Mouse (Mus musculus) adrenal gland, adult (tissue): ENCODE data around the gene Fga.
A peak's percentile ranks its signal among the peaks of the same experiment; 100 is the strongest.

Source experiments
- DNase-seq, 2 experiments: peaks; one replicate each; pipeline ENCODE4 v3.0.0; 2022 to 2023; ENCODE audit warnings: low spot score in 1 of 2; ENCODE audit not compliant: inconsistent age in 2 of 2

Fga gene

DNA sequence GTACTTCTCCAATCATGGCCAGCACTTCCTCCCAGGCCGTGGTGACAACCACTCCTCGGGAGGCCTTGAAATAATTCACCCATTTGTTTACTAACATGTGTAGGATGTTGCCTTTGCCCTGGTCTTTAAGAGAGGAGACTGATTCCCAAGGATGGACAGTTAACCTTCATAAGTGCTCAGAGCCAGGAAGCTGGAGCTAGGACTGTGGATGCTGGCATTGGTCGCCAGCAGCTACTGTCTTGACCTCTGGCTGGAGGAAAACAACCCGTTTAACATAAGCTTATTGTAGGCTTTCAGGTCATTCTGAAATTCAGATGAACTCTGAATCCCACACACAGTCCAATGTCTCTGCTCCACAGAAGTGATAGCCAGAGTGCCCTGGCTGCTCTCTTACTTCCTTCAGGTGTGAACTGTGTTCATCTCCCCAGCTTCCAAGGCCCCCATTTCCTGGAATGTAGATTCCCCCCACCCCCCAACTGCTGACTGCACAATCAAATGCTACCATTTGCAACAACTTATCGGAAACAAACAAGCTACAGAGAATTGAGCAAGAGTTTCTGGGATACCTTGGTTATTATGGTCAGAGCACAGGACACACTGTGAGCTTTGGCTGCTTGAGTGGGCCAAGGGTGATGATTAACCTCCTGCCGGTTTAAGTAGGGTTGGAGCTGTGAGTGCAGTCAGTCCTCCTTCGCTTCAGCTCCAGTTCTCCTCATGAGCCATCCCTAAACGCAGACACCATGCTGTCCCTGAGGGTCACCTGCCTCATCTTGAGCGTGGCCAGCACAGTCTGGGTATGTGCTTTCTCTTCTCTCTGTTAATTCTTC, at the start of gene Fga:
Gene Fga, plus strand, starts transcription at position 602 of the 827 bp plus-strand sequence.
- DNase-seq = no peak

DNA sequence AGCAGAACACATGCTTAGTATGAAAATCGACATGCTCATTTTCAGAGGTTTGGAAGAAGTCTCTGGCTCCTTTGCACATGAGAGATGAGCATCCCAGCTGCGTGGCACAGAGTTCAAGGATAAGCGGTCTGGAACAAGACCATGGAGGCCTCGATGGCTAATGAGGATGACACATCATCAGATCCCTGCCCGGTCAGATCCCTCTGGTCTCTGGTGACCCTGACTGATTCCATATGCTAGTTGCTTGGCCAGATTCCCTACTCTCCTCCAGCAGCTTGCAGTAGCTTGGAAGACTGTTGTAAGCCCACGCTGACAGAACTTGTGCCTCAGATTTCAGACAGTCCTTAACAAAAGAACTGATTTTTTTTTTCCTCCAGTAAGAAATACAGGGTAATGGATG, 45.1 kb upstream of the Fga start:
- DNase-seq = peak; percentile 51 to 66

DNA sequence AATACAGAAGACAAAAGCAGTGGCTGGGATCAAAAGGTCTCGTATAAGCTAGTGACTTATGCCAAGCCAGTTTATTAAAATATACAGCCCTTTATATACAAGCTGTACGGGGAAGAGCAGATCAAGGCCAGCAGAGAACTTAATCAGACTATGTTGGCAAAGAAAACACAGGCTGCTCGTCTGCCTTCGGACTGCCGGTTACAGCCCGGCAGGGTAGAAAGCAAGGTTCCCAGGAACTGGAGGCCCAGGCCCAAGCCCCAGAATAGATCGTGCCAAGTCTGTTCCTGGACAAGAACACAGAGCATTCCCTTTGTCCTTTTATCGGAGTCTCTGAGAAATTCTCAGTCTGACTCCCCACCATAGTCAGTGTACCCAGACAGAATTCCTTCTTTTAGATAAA, 44.0 kb upstream of the Fga start:
- no peak for DNase-seq

DNA sequence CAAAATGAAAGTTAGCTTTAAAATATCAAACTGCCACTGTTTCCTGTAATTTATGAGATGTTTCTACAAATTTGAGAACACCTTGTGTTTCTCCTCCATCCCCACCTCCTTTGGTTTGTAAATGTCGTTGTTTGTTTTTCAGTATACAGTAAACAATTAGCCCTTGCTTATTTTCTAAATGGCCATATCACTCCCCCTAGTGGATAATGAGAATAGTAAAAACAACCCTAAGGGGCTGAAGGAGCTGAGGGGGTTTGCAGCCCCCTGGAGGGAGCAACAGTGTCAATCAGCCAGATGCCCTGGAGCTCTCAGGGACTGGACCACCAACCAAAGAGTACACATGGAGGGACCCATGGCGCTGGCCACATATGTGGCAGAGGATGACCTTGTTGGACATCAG, 41.0 kb upstream of the Fga start:
- DNase-seq = no peak

DNA sequence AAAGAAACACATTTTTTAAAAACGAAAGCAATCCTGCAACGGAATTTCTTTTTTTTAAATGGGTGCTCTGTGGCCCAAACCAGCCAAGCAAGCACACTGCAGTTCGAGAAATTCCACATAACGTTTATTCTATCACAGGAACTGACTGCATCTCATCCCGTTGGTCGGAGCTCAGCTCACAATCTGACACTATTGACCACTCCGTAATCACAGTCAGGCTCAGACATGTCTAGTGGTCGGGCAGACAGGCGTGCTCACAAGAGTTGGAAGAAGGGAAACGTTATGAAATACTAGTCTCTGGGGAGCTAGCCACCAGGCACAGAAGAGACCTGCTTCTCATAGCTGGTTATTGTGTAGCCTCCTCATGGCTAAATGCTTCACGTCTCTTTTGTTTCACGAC, 33.9 kb upstream of the Fga start:
- DNase-seq = no peak

DNA sequence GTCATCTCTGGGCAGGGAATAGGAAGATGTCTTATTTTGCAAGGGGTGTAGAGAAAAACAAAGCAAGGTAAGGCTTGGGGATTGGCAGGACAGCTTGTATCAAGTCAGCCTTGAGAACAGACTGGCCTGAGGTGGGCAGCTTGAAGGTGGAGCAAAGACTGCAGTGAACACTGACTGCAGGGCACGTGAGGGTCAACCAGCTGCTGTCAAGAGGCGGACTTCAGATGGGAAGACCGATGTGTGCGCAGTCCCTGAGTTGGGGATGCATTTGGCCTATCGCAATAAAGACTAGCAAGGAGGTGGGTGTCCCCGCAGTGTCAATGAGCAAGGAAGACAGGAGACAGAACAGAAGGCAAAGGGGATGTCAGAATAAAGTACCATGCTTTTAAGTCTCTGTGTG, 32.9 kb upstream of the Fga start:
- no peak for DNase-seq

DNA sequence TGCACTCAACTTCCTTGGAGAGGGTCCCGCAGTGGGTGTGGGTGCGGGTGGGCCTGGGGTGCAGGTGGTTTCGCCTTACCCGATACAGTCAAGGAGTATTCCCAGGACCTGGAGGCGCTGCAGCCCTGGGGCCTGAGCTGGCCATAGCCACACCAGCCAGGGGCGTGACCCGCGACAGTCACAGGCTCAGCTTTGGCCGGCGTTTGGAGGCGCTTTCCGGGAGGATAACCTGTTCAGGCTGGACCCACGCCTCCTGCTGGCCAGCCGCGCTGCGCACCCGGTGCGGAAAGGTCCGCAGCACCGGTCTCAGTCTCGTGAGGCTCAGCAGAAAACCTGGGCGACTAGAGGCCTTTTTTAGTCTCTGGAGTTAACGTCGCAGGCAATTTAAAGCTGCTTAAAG, 30.5 kb upstream of the Fga start:
- DNase-seq = peak; percentile 27 to 67

DNA sequence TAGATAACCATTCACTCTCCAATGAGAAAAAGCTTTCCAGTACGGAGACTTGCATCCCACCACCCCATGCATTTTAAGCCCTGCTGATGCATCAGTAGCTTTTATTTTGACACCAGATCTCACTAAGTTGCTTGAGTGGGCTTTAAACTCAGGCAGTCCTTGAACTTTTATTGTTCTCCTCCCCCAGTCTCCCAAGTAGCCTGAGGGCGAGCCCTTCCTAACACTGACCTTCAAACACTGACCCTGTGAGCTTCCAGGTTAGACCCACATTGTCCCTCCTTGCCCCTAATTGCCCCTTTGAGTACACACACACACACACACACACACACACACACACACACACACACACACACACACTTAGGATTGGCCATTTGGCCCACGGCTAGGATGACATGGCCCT, 29.2 kb upstream of the Fga start:
- no peak for DNase-seq

DNA sequence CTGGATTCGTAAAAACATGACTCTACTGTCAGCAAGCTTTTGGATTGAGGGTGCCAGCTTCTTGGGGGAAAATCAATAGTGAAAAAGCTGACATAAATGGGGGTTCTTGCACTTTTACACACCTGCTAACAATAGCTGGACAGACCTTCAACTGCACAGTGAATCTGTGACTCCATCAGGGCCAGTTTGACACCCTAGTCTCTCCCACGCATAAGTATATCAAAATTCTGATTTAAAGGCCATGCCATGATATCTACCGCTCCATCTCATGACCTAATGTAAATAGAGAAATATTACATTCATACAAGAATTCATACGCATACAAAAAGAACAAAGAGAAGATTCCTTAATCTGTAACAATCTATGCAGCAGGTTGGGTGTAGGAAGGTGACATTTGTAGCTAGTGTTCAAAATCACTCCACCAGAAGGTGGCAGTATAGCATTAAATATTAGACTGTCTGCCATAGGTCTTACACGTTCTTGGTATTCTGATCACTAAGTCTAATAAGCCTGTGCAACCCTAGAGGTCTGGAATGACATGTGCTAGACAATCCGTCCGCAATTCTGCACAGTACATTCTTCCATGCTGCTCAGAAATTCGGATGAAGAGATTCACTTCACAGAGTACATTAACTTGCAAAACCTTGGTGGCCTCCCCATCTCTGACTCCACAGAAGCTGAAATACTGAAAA, 27.0 kb upstream of the Fga start:
- DNase-seq = peak; percentile 7 to 87

DNA sequence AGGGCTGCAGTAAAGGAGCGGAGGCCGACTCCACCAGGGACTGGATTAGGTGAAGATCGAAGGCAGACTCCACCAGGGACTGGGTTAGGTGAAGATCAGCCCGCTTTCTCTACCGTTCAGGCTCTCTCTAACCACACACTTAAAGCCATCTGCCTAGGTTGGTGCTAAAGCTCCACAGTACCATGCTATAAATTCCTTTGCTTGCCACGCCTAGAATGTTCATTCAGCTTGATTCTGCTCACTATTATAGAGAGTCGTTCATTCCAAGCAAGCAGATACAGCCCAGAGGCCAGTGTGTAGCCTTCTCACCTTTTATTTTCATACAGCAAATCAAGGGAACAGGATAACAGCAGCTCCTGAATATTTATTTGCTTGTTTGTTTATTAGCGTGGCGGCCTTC, 25.9 kb upstream of the Fga start:
- no peak for DNase-seq

DNA sequence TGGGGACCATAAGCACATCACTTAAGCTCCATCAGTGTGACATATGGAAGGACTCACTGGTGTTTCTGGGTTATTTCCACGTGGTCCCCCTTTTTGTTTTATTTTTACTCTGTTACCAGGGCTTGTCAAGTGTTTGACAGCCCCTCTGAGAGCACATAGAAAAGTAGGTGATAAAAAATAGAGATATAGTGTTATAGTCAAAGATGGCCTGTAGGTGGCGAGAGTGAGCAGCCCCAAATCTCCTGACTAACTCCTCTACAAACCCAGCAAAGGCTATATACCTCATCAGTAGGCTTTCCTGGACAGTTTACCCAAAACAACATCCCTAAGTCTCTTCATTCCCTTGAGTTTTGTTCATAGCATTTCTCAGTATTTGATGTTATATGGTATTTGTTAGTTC, 23.7 kb upstream of the Fga start:
- peak; percentile 11 to 71 for DNase-seq

DNA sequence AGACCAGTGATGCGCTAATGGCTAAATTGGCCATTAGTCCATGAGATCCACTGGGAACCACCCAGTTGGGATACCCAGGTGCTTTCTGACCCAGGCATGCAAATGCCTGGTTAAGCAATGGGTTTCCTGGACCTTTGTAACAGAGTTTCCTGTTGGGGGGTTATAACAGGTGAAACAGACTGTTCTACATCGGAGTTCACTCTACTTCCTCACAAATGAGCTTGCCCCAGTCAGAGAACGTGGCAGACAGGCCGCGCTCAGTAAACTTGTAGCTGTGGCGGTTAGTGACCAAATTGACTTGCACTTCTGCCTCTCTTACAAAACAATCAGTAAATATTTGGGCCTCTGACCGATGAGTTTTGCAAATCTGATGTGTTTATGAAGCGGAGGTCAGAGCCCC, 22.8 kb upstream of the Fga start:
- DNase-seq = no peak

DNA sequence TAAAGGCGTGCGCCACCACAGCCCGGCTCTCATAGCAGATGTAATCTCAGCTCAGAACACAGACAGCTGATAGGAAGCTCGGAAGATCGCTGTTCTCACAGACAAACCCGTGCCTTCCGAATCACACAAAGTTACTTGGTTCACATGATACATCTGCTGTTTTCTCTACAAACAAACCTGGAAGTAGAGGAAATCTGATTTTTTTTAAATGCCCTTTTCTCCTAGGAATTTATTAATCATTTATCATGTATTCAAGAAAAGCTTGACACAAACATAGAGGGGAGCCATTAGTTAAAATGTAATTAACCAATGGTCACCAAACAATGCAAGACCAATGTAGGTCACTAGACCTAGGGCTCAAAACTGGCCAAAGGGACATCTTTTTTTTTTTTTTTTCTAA, 21.1 kb upstream of the Fga start:
- DNase-seq = no peak

DNA sequence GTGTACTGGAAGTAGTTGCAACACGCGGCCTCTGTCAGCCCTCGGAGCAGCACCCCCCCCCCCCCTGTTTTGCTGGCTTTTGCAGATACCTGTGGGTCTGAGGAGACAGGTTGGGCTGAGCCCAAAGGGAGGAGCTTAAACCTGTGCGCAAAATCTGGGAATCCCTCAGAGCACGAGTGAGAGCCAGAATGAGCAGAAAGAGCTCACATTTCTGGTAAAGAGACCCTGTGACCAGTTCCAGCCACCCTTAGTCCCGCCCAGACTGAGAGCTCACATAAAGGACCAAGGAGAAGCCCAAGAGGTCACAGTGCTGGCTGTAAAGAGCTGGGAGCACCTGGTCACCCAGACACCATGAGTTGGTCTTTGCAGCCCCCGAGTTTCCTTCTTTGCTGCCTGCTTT, 18.3 kb upstream of the Fga start, which contains the start of gene Fgg:
Gene Fgg, plus strand, starts transcription at position 168 of the 400 bp plus-strand sequence.
- DNase-seq = no peak

DNA sequence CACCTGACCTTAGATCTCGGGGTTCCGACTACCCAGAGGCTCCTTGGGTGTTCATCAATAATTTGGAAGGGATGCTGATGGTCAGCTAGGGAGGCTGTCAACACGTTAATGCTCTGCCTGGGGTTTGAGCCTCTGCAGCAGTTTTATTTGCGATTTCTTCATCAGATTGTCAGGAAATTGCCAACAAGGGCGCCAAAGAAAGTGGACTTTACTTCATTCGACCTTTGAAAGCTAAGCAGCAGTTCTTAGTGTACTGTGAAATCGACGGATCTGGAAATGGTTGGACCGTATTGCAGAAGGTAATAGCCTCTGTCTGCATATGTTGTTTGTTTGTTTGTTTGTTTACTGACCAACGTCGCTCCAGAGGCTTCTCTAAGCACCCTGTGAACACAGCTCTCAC, 15.6 kb upstream of the Fga start:
- DNase-seq = no peak

DNA sequence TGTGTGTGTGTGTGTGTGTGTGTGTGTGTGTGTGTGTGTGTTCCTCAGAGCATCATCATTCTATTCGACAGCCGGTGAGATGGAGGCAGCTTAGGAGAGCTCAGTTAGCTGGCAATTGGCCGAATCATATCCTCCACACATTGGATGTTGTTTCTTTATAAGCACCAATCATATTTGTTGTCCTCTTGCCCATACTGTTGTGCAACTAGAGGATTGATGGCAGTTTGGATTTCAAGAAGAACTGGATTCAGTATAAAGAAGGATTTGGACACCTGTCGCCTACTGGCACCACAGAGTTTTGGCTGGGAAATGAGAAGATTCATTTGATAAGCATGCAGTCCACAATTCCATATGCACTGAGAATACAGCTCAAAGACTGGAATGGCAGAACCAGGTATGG, 14.7 kb upstream of the Fga start:
- no peak for DNase-seq

DNA sequence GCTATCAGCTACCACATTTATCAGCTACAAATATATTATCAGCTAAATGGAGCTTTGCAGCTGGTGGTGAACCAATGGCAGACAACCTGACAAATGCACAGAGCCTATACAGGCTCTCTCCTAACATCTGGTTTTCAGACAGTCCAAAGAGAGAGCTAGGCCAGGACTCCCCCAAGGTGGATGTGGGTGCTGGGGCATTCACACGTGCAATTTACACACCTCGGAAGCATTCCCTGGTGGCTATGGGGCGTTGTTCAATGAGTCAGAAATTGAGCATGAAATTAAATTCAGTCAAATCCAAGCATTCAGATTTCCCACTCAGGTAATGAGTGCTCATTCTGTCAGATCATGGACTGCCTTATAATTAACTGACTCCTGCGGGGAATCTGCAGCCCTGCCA, 14.3 kb upstream of the Fga start:
- no peak for DNase-seq

DNA sequence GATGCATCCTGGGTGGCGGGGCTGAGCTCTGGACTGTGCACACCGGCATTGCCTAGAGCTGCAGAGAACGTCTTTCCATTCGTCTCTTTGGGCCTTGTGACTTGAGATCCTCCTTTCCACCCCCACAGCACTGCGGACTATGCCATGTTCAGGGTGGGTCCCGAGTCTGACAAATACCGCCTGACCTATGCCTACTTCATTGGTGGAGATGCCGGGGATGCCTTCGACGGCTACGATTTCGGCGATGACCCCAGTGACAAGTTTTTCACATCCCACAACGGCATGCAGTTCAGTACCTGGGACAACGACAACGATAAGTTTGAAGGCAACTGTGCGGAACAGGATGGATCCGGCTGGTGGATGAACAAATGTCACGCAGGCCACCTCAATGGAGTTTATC, 13.2 kb upstream of the Fga start:
- DNase-seq = no peak

DNA sequence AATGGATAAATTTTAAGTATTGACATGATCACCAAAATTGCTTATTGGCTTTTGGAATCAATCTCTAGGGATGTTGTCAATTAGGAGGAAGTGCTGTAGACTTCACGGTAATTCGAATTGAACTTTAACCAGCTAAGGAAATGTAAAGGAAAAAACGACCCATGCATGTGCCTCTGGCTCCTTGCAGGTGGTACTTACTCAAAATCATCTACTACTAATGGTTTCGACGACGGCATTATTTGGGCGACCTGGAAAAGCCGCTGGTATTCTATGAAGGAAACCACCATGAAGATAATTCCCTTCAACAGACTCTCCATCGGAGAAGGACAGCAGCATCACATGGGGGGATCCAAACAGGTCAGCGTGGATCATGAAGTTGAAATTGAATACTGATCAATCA, 11.9 kb upstream of the Fga start:
- DNase-seq = no peak

DNA sequence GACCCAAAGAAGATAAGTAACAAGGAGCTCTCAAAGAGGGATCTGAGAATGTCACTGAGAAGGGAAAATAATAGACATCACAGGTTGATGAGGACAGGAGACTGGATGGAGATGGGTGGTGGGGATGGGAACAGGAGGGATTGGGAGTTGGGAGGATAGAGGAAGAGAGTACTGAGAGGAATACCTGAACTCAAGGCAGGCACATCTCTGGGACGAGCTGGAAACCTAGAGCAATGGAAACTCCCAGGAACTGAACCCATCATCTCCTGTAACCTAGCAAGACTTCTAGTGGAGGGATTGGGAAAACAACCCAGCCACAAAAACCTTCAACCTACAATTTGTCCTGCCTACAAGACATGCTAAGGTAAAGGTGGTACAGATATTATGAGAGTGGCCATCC, 9.6 kb upstream of the Fga start:
- DNase-seq = no peak

DNA sequence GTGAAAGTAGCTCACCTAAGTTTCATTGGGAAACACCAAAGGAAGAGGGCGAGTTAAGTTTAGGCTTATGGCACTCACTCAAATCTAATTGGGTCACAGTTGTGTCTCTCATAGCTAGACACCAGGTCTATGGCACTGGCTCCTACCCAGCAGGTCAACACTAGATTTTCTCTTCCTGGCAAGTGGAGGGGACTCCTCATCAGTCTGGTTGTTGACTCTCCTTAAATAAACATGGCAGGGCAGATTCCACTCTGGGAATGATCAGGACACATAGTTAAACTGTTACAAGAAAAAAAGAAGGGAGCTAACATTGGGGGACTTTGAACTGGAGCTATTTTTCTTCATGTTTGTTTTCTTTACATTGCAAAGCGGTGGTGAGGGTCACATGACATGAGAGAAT, 5.5 kb upstream of the Fga start:
- DNase-seq = no peak

DNA sequence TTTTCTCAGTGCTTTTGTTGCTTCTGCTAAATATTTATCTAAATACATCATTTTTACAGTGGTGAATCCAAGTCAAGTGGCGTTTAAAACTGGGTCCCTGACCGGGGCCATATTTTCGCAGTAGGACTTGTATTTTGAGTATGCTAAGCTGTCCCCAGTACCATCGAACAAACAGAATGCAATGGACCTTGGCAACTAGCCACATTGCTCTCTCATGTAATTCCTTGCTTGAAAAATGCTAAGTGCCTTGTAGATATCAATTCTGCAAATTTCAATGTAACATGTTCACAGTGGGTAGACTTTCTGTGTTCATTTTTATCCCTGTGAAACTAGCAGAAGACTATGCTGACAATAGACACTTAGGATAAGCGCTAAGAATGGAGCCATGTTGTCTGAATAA, 4.7 kb upstream of the Fga start:
- DNase-seq = no peak

DNA sequence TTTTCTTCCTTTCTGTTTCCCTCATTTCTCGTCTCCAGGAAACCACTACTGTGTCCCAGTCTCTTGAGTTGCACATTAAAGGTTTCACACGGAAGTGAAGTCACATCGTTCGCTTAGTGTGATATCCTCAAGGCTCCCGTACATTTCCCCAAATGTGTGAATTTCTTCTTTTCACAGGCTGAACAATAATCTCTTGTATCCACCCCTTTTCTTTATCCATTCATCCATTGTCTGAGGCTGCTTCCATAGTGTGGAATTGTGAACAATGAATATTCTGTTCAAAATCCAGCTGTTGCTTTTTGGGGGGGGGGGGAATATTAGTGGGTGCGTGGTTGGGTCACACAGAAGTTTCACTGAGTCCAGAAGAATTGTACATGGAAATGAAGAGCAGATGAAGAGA, 840 bp upstream of the Fga start:
- DNase-seq = no peak
